Mouse (Mus musculus): ENCODE measurements at regions not wholly inside any gene's neighbourhood (a gene's known extent, or its start where the extent isn't known, plus 50 kb on each side); places are given as distances from the start of the nearest gene placed in this dataset.

GRCm38 (mm10) chr5:99782806-99783205, 53.9 kb upstream of the Rasgef1b start:
- DNase-seq (ENCODE audit: extremely low spot score in 1 of 2, low spot score in 1 of 2) = no peak

GRCm38 (mm10) chr5:99785850-99786249, 57.0 kb upstream of the Rasgef1b start:
- no peak for DNase-seq (ENCODE audit: extremely low spot score in 1 of 2, low spot score in 1 of 2)

GRCm38 (mm10) chr5:99787239-99787638, 58.4 kb upstream of the Rasgef1b start:
- no peak for DNase-seq (ENCODE audit: extremely low spot score in 1 of 2, low spot score in 1 of 2)

- no peak for DNase-seq (ENCODE audit: extremely low spot score in 1 of 2, low spot score in 1 of 2)
Measured at GRCm38 (mm10) chr5:99787665-99788366, 59.0 kb upstream of the Rasgef1b start.

- DNase-seq (ENCODE audit: extremely low spot score in 1 of 2, low spot score in 1 of 2) = peak; percentile 7 to 29
Measured at GRCm38 (mm10) chr5:99790733-99791132, 61.9 kb upstream of the Rasgef1b start.

GRCm38 (mm10) chr5:99800543-99800942, 71.7 kb upstream of the Rasgef1b start:
- no peak for DNase-seq (ENCODE audit: extremely low spot score in 1 of 2, low spot score in 1 of 2)

GRCm38 (mm10) chr5:99801791-99802450, 73.1 kb upstream of the Rasgef1b start:
- no peak for DNase-seq (ENCODE audit: extremely low spot score in 1 of 2, low spot score in 1 of 2)

GRCm38 (mm10) chr5:99826861-99827260, 79.2 kb upstream of the Vamp9 start:
- DNase-seq (ENCODE audit: extremely low spot score in 1 of 2, low spot score in 1 of 2) = no peak

- no peak for DNase-seq (ENCODE audit: extremely low spot score in 1 of 2, low spot score in 1 of 2)
Measured at GRCm38 (mm10) chr5:99828516-99828915, 77.5 kb upstream of the Vamp9 start.

- DNase-seq (ENCODE audit: extremely low spot score in 1 of 2, low spot score in 1 of 2) = no peak
Measured at GRCm38 (mm10) chr5:99838236-99838775, 67.7 kb upstream of the Vamp9 start.

GRCm38 (mm10) chr5:99839661-99840060, 66.4 kb upstream of the Vamp9 start:
- DNase-seq (ENCODE audit: extremely low spot score in 1 of 2, low spot score in 1 of 2) = no peak

GRCm38 (mm10) chr5:99840884-99841283, 65.2 kb upstream of the Vamp9 start:
- DNase-seq (ENCODE audit: extremely low spot score in 1 of 2, low spot score in 1 of 2) = no peak

- DNase-seq (ENCODE audit: extremely low spot score in 1 of 2, low spot score in 1 of 2) = no peak
Measured at GRCm38 (mm10) chr5:99845565-99846255, 60.3 kb upstream of the Vamp9 start.

- DNase-seq (ENCODE audit: extremely low spot score in 1 of 2, low spot score in 1 of 2) = no peak
Measured at GRCm38 (mm10) chr5:99848158-99848988, 57.7 kb upstream of the Vamp9 start.

- DNase-seq (ENCODE audit: extremely low spot score in 1 of 2, low spot score in 1 of 2) = no peak
Measured at GRCm38 (mm10) chr5:99849001-99849400, 57.1 kb upstream of the Vamp9 start.

GRCm38 (mm10) chr5:99852316-99852715, 53.7 kb upstream of the Vamp9 start:
- no peak for DNase-seq (ENCODE audit: extremely low spot score in 1 of 2, low spot score in 1 of 2)

Data from frontal cortex, adult 2 months (tissue).